Mouse (Mus musculus) intestine, embryonic 14.5 days (tissue): ENCODE data around the gene Ufsp1. TPM values are rescaled to one million over a fixed set of nuclear protein-coding genes. Genes with fewer than 3 reads are reported as not detected.
A peak's percentile ranks its signal among the peaks of the same experiment; 100 is the strongest.

Experiments
- ATAC-seq: fragments of 200-750 bp; cut with Nextera tagmentation; replicated peaks from 2 replicates; pipeline ENCODE4 v1.8.0; 2017; ENCODE audit warnings: low read depth, moderate number of reproducible peaks, moderate TSS enrichment, moderate library complexity; ENCODE audit not compliant: low FRiP score, low TSS enrichment
- DNase-seq: peaks from one replicate; pipeline ENCODE4 v3.0.0-alpha.2; 2018; ENCODE audit warnings: low spot score
- H3K27ac ChIP-seq: fragments of 300-500 bp; sonication (generic); 2 replicates; pipeline ENCODE4 v1.5.1; 2014; ENCODE audit warnings: low read depth, mild to moderate bottlenecking, control low read depth
- H3K27me3 ChIP-seq: fragments of 300-500 bp; sonication (generic); replicated peaks from 2 replicates; pipeline ENCODE4 v1.6.1; 2014; ENCODE audit warnings: low read length, control low read depth; ENCODE audit not compliant: control insufficient read depth, insufficient read depth
- H3K36me3 ChIP-seq: fragments of 300-500 bp; sonication (generic); 2 replicates; pipeline ENCODE4 v1.6.1; 2014; ENCODE audit warnings: low read length, control low read depth; ENCODE audit not compliant: control insufficient read depth, insufficient read depth
- H3K4me1 ChIP-seq: fragments of 300-500 bp; sonication (generic); replicated peaks from 2 replicates; pipeline ENCODE4 v1.6.1; 2014; ENCODE audit warnings: low read length, control low read depth, mixed read lengths; ENCODE audit not compliant: control insufficient read depth, insufficient read depth
- H3K4me2 ChIP-seq: fragments of 300-500 bp; sonication (generic); 2 replicates; pipeline ENCODE4 v1.6.1; 2014; ENCODE audit warnings: low read length
- H3K4me3 ChIP-seq: fragments of 300-500 bp; sonication (generic); 2 replicates; pipeline ENCODE4 v1.5.1; 2014; ENCODE audit warnings: low read depth, low read length, control low read depth, mixed read lengths
- H3K9ac ChIP-seq: fragments of 300-500 bp; sonication (generic); 2 replicates; pipeline ENCODE4 v1.6.1; 2014; ENCODE audit warnings: mild to moderate bottlenecking, low read length
- H3K9me3 ChIP-seq: fragments of 300-500 bp; sonication (generic); 2 replicates; pipeline ENCODE4 v1.6.1; 2016; ENCODE audit warnings: low read length, control low read depth; ENCODE audit not compliant: control insufficient read depth
- WGBS: fragments of 180-500 bp; shearing (Covaris S2); extraction: QIAGEN DNeasy Blood & Tissue Kit; methylation state at CpG from one replicate; pipeline ENCODE4 v1.1.7; 2014; 5-methylcytosine and 5-hydroxymethylcytosine counted together
- polyA plus RNA-seq: library from polyadenylated mRNA; unstranded; fragments of >200 nt; fragmentation: Nextera tagmentation; extraction: Ambion mirVana; gene quantifications from 2 replicates; pipeline ENCODE4 v1.2.1, GENCODE M21; 2014

Ufsp1 gene
- polyA plus RNA-seq, 1 experiment from 2014 or later = 10.6 TPM

DNA sequence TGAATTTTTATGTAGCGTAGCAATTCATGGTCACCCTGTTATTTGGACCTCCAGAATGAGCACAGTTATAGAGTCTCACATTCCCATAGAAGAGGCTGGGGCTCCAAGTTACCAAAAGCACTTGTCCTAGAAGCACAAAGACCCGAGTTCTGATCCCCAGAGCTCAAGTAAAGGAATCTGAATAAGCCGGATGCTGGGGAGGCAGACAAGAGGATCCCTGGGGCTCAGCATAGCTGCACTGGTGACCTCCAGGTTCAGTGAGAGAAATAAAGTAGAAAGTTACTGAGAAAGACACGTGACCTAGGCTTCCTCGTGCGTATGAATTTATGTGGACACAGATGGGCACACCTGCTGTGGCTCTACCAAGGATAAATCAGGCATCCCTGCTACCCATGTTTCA is 40.6 kb downstream of the Ufsp1 start:
- H3K27me3 ChIP-seq = no peaks in the 10 kb centered on the region
- H3K36me3 ChIP-seq = no peaks in the 10 kb centered on the region
- no peak overlapping the region for H3K4me3 ChIP-seq
- DNase-seq = peak; percentile 41
- 72% methylated on average over 6 of the region's 6 CpGs for WGBS
- no peak overlapping the region for H3K9ac ChIP-seq
- no peak overlapping the region for H3K4me2 ChIP-seq
- H3K27ac ChIP-seq = no peak overlapping the region
- H3K4me1 ChIP-seq = peaks cover 20% of the 10 kb centered on the region
- no peaks in the 10 kb centered on the region for H3K9me3 ChIP-seq
- ATAC-seq = no peak

DNA sequence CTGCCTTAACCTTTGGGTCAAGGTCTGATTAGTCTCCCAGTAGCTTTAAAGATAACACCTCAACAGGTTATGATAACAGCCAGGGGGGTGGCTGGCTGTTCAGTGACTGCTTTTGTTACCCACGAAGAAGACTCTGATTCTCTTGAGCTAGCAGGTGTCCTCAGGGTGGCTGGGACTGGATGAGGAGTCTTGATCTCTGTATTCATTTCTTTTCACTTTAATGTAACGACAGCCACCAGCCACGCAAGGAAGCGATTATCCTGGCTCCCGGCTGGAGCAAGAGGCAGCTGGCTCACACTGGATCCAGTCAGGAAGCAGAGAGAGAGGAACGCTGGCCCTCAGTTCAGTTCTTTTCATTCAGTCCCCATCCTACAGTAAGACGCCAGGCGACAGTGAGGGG is 42.8 kb downstream of the Ufsp1 start:
- H3K4me3 ChIP-seq = no peak overlapping the region
- H3K36me3 ChIP-seq = no peaks in the 10 kb centered on the region
- no peak overlapping the region for H3K4me2 ChIP-seq
- WGBS = 52% methylated on average over 8 of the region's 8 CpGs
- peak; percentile 55 for DNase-seq
- H3K27ac ChIP-seq = no peak overlapping the region; the same call in 1 of the 2 replicates
- H3K4me1 ChIP-seq = peaks cover 20% of the 10 kb centered on the region
- ATAC-seq = no peak
- H3K9ac ChIP-seq = no peak overlapping the region
- H3K9me3 ChIP-seq = no peaks in the 10 kb centered on the region
- no peaks in the 10 kb centered on the region for H3K27me3 ChIP-seq

DNA sequence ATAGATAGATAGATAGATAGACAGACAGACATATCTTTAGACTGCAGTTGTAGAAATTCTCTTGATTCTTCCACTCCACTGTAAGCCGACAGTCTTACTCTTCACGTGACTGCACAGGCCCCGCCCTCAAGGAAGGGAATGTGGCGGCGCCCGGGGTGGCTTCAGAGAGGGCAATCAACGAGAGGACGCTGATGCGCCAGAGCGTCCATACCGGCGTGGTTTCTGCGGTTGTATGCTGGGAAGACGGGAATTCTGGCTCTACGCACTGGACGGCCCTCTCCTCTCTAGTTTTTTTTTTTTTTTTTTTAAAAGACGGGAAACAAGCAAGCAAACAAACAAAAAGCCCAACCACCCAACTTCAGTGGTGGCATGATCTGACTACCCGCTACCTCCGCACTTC is 43.8 kb downstream of the Ufsp1 start:
- H3K9ac ChIP-seq = peak overlapping the region; percentile 66
- 1% methylated on average over 19 of the region's 19 CpGs for WGBS
- peak overlapping the region; percentile 44 for H3K4me3 ChIP-seq
- H3K27ac ChIP-seq = peak overlapping the region; percentile 90
- H3K27me3 ChIP-seq = no peaks in the 10 kb centered on the region
- no peaks in the 10 kb centered on the region for H3K9me3 ChIP-seq
- no peaks in the 10 kb centered on the region for H3K36me3 ChIP-seq
- peak overlapping the region; percentile 86 for H3K4me2 ChIP-seq
- peaks cover 20% of the 10 kb centered on the region for H3K4me1 ChIP-seq
- ATAC-seq (peak; percentile 72), DNase-seq (peak; percentile 86)

DNA sequence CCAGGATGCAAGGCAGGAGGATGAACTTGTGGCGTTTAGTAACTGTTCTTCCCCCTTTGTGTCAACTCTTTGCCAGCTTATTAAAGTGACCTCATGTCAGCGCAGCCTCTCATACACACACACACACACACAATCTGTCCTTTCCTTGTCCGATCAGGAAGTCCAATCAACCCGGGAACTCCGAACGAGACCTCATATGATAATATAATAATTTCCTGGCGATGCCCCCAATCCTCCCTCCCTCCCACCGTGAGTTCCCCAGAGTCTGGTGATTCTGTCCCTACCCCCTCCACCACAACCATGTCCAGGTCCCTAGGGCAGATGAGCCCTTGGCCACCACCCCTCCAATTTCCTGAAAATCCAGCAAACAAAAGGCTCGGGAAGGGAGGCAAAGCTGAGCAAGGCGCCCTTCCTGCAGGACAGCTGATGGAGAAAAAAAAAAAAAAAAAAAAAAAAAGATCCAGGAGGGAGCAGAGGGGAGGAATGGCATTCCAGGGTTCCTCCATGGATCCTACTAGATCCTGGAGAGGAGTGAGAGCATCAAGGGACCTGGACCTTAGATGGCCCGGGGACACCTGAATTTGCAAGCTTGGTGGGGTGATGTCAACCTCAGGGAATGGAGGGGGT is 44.3 kb downstream of the Ufsp1 start:
- no peaks in the 10 kb centered on the region for H3K36me3 ChIP-seq
- peak overlapping the region; percentile 86 for H3K4me2 ChIP-seq
- peak overlapping the region; percentile 90 for H3K27ac ChIP-seq
- no peaks in the 10 kb centered on the region for H3K27me3 ChIP-seq
- H3K4me3 ChIP-seq = peak overlapping the region; percentile 44
- WGBS = 1% methylated on average over 11 of the region's 11 CpGs
- H3K9ac ChIP-seq = peak overlapping the region; percentile 66
- ATAC-seq (peak; percentile 8; the same call in 1 of the 2 replicates), DNase-seq (peak; percentile 74)
- H3K9me3 ChIP-seq = no peaks in the 10 kb centered on the region
- H3K4me1 ChIP-seq = peaks cover 20% of the 10 kb centered on the region

DNA sequence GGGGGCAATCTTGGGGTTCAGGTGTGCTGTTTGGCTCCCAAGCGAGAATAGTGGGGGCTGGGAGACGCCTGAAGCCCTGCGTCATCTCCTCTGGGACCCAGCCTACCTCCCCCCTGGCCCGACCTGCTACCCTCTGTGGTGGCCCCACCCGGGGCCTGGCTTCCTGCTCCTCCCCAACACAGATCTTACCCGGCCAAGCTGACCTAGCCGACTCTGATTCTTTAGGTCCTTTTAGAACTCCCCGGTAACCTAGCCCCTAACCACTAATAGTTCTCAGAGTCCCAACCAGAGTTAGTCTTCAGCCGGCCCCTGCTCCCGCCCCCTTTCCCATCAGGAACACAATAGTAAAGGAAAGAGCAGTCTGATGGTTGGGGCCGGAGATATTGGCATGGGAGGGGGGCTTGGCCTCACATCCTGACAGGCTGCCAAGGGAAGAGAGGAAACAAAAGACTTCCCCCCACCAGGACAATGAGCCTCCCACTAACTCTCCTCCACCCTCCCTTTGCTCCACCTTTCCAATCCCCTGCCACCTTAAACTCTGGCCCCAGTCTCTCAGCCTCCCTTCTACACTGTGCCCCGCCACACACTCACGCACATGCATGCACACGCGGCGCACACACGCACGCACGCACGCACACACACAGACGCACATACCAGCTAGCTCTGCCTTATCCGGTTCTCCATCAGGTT is 45.0 kb downstream of the Ufsp1 start:
- Histone ChIP-seq H3K4me2 (peak overlapping the region; percentile 86), H3K4me3 (peak overlapping the region; percentile 44), H3K9me3 (no peaks in the 10 kb centered on the region), H3K36me3 (no peaks in the 10 kb centered on the region), H3K4me1 (peaks cover 20% of the 10 kb centered on the region), H3K27me3 (no peaks in the 10 kb centered on the region), H3K27ac (peak overlapping the region; percentile 90), H3K9ac (peak overlapping the region; percentile 66)
- DNase-seq (peak; percentile 67), ATAC-seq (0 out of 2 replicates have a peak, but pooled peaks have one; percentile 22)
- 13% methylated on average over 22 of the region's 22 CpGs for WGBS

DNA sequence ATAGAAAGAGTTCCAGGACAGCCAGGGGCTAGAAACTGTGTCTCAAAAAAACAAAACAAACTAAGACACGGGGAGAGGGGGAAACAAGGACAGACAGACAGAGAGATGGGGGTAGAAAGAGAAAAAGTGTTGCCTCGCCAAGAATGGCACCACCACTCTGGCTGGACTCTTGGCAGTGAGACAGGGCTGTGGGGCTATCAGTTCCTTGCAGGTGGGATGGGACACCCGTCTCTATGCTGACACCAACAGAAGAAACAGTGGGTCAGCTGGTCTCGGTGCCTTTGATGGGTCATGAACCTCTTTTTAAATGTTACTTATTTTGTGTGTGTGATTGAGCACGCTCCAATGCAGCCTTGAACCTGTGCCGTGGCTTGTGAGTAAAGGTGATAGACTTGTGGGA is 45.8 kb downstream of the Ufsp1 start:
- DNase-seq (no peak), ATAC-seq (no peak)
- Histone ChIP-seq H3K36me3 (no peaks in the 10 kb centered on the region), H3K27me3 (no peaks in the 10 kb centered on the region), H3K4me2 (no peak overlapping the region), H3K9me3 (no peaks in the 10 kb centered on the region), H3K4me1 (peaks cover 20% of the 10 kb centered on the region), H3K27ac (peak overlapping the region; percentile 90; the same call in 1 of the 2 replicates), H3K4me3 (no peak overlapping the region), H3K9ac (no peak overlapping the region)
- 75% methylated on average over 6 of the region's 6 CpGs for WGBS

DNA sequence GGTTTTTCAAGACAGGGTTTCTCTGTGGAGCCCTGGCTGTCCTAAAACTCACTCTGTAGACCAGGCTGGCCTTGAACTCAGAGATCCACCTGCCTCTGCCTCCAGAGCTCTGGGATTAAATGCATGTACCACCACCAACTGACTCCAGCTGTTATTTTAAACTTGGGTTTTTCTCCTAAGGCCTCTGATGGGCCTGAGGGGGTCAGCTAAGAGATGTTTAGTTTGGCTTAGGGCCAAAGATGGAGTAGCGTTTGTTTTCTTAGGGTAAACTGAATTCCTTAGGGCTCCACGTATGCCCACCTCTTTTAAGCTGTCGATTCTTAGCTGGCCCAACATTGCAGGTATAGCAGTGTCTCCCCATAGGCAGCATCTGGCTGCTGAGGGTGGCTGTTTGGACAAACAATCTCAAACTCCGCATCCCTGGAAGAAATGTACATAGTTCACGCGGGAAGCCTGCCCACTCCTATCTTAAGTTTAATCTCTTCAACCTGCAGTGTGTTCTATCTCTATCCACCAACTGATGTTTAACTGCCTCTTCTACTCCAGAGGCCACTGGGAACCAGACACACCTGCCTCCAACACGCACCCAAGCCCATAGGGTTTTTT is 48.1 kb downstream of the Ufsp1 start:
- DNase-seq (no peak), ATAC-seq (no peak)
- Histone ChIP-seq H3K4me2 (no peak overlapping the region), H3K27ac (no peak overlapping the region), H3K27me3 (no peaks in the 10 kb centered on the region), H3K9me3 (no peaks in the 10 kb centered on the region), H3K4me3 (no peak overlapping the region), H3K36me3 (no peaks in the 10 kb centered on the region), H3K4me1 (peaks cover 19% of the 10 kb centered on the region), H3K9ac (no peak overlapping the region)
- 43% methylated on average over 7 of the region's 7 CpGs for WGBS

DNA sequence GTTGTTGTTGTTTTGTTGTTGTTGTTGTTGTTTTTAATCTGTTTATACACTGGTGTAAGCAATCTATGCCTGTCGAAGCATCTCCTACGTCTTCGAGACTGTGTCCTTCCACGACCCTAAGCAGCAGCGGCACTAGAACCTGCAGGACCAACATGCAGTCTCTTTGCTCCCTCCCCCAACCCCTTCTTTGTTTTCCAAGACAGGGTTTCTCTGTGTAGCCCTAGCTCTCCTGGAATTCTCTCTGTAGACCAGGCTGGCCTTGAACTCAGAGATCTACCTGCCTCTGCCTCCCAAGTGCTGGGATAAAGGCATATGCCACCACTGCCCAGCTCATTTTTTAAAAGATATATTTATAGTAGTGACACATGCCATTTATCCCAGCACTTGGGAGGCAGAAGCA is 49.0 kb downstream of the Ufsp1 start:
- Histone ChIP-seq H3K9ac (no peak overlapping the region), H3K27me3 (no peaks in the 10 kb centered on the region), H3K9me3 (no peaks in the 10 kb centered on the region), H3K4me1 (peaks cover 19% of the 10 kb centered on the region), H3K27ac (no peak overlapping the region), H3K36me3 (no peaks in the 10 kb centered on the region), H3K4me3 (no peak overlapping the region), H3K4me2 (no peak overlapping the region)
- WGBS = 94% methylated on average over 5 of the region's 5 CpGs
- DNase-seq (no peak), ATAC-seq (no peak)
